Mouse (Mus musculus) retina, adult 2 months (tissue): ENCODE data around the gene Tmem200a.
"Not testable (repeated sequence)": the region's sequence is repeated elsewhere in the genome, so short reads cannot be mapped to it uniquely, and the experiment has no call there.

Source experiments
- DNase-seq: peaks from one replicate; pipeline ENCODE4 v3.0.0-alpha.2; 2012; ENCODE audit warnings: low read depth, low spot score

Gene Tmem200a

DNA sequence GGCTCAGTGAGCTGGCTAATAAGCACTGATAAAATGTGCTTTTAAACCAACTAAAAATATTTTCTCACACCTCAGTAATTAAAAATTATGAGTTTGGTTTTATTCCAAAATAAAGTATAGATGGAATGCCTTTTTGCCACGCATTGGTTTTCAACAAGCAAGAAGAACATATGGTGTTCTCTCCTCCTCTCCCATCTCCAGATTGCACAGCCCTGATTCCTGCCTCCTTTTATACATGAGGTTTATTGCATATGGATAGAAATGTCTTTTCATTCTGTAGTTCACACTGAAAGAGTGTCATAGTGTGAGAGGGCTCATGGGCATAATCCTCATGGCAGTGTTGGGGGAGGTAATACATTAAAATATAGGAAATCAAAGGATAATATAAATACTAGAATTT, 96.2 kb downstream of the Tmem200a start:
- DNase-seq, result no peak

DNA sequence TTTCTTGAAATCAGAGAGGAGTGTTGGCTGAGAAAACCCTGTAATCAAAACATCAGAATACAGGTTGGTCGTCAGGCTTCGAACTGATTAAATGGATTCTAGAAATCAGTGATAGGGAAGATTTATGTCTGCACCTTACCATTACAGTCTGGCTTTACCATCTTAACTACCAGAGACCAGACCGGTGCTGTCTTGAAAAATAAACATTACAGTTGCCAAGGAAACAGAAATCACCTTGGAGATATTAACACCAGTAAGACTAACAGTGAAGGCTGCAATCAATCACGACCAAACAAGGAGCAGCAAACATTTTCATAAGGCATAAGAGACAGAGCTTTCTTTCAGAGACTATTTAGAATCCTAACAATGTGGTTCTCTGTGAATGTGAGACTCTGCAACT, 116.0 kb downstream of the Tmem200a start:
- no peak for DNase-seq

DNA sequence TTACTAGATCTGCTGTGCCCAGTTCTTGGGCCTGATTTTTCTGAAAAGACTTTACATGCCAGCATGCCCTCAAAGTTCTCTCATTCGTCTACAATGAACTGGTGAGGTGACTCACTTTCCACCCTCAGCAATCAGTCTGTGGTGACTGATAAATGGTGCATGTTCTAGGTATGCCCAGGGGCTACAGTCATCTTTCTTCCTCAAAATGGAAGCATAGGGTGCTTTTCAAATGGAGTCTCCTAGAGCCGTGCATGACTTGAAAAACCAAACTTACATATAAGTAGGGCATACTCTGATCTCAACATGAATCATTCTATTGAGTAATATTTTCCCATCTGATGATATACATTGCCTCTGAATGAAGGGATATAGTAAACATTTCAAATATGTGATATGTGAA, 117.8 kb downstream of the Tmem200a start:
- DNase-seq, result no peak

DNA sequence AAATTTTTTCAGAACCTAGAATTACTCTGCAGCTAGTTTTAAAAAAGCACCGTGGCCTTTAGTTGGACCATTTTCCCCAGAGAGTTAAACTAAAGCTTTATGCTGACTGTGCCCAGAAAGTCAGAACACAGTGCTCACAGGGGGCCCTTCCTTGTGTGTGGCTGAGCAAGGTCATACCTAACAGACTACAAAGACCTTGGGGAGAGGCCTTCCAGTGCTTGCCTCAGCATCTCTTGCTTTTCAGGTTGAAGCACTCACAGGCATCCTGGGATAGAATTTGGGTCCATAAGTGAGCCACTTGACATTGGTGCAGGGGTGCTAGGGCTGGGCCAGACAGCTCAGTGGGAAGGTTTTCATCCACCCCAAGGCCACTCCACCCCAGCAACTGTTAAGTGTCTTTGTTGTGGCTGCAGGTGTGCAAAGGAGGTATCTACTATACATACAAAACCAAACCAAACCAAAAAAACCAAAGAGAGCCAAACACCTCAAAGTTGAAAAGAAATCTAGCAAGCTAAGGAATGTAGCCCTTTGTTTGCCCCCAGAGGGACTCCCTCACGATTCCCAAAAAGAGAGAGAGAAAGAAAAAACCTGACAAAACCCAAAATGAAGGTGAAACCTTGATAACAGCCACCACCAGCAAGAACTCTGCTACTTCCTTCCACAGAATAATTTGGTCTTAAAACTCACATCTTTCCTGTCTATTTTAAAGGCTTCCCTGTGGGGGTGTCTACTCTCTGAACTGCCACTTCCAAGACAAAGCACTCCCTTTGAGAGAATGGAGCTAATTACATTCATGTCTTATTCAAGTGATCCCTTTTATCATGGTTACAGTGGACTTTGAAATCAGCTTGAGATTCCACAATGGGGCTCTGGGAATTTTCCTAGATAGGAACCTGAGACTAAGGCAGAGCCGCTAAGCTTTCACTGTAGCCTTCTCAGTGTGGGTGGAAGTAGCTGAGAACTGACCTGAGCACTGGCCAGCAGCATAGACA, 119.8 kb downstream of the Tmem200a start:
- DNase-seq, result no peak

DNA sequence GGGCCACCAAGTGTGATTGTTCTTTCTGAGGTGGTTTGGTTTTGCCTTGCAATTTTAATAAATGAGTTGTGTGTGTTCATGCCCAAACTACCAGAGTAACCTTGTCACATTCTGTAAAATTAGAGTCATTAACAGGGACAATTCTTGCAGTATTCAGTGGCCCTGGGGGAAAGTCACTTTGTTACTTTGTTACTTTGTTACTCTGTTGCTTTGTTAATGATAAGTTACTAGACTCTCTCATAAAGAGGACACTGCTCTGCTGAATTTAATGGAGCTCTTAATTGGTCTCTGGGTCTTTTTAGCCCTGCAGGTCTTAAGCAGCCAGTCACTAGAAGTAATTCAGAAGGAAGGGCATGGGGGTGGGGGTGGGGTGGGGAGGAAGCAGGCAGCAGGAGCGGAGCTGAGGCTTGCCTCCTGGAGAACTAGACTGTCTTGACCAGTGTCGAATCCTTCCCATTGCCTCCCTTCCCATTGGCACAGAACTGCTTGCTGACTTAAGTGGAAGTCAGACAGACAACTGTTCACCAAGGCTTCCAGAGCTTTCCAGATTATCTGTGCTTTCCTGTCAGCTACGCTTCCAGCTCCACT, 124.1 kb downstream of the Tmem200a start:
- DNase-seq, result no peak

DNA sequence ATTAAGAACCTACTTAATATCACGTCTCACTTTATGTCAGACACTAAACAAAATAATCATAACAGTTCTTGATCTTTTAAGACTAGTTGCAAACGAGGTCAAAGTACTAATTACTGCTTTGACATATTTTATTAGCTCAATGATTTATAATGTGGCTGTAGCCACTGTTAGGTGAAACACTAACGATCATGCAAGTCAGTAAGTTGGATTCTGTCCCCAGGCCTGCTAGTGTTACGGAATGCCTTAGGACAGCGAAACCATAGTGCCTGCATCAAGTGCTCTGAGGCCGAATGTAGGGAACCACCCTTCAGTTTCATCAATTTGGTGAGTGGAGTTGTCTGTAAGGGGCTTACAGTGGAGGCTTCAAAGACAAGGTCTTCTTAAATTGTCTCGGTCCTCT, 126.0 kb downstream of the Tmem200a start:
- no peak for DNase-seq

DNA sequence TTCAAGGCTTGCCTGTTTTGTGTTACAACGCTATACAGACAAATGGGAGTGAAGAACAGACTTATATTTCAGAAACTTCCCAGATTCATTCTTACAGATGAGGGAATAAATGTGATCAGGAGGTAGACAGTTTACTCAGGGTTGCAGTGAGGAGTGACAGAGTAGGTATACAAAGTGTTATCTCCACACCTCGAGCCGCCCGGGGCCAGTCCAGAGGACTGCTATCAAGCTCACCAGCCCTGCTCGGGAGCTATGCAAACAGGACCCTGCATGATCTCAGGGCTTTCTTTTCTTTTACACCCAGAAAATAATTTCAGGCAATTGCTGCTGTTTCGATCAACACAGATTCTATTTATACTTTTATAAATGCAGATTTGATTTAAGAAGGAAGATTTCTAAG, 126.7 kb downstream of the Tmem200a start:
- DNase-seq, result no peak

DNA sequence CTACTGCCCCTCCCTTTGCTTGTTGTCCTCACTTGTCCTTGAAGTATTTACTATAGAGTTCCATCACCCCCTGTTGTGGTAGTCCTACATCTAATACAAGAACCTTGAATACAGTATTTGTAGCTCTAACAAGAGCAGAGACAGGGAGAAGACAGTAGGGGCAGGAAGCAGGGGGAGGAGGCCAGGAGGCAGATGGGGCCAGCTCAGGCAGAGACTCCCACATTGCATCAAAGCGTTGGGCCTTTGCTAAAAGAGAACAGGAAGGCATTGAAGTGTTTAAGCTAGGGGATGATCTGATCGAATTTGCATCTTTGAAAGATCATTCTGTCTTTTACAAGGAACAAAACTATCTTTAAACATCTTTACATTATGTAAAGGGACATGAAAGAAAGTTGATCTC, 133.0 kb downstream of the Tmem200a start:
- DNase-seq, result no peak

DNA sequence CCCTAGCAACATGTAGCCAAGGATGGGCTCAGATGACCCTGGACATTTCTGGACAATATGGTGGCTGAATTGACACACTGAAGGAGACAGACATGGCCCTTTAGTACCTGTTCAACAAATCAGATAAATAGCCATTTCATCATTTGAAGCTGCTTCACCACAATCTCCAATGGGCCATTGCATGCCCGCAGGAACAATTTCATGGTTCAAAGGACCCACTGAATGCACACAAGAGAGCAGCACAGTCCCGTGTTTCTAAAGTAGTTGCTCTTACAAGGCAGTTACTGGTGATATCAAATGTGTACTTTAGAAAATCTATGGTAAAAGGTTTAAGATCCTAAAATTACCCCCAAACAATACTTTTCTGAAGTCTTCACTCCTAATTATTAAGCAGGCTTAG, 134.2 kb downstream of the Tmem200a start:
- no peak for DNase-seq

DNA sequence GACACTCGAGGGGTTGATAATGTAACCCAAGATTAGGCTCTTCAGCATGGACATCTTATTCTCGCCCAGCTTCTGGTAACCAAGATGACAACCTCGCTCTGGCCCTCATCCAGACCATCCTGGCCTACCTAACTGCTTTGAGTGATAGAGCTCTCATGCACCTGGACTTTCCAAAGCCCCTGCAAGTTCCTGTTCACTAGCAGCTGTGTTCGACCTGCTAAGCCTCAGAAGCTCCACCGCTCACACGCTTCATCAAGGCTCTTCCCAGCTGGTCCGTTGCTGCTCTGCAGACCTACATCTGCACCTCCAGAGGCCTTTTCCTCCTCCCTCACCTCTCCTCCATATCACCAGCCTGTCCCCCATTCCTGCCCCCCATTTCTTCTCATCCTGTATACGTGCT, 147.1 kb downstream of the Tmem200a start:
- no peak for DNase-seq

DNA sequence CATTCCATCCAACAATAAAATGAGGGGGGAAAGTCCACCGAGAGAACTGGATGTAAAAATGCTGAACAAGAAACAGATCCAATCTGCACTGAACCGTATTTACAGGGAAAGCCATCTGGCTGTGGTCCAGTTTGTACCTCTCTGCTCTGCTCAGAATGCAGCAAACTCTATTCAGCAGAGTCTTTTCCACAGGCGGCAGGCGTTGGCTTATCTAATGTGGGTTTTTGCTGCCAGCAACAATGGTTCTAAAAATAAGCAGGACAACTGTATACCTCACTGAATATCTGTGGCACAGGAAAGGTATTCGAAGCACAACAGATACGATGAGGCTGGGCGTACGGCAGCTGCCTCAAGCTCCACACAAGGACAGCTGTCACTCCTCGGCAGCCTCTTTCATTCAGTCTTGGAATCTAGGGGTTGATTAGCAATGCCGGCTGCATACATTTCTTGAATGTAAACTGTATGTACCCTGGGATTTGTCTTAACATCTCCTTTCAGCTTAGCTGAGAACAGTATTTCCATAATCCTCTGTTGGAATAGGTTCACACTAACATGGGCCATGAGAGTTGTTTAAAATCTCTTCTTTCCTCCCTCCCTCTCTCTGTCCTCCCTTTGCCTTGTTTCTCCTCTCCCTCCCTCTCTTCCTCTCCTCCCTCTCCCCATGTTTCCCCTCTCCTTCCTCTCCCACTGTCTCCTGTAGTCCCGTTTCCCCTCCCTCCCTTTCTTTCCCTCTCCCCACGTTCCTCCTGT, 149.3 kb downstream of the Tmem200a start:
- DNase-seq, result no peak

DNA sequence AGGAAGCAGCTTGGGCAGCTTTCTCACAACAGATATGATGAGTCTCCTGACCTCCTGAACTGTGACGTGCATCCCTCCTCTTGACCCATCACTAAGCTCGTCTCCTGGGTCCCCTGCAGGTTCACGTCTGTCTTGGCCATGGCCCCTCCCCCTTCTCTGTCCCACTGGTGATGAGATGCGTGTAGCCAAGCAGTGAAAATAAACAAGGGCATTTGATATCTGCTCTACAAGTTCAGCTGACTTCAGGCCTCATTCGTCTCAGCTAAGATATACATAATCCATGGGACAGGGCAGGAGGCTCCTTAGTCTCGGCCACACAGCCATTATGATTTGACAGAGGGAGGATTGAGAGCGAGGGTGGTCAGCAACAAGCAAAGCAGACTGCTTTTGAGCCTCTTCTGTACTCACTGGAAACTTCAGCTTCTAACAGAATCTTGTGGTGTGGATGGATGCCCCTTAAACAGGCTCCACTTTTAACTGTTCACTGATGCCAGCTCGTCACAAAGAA, 149.9 kb downstream of the Tmem200a start:
- DNase-seq, result no peak

DNA sequence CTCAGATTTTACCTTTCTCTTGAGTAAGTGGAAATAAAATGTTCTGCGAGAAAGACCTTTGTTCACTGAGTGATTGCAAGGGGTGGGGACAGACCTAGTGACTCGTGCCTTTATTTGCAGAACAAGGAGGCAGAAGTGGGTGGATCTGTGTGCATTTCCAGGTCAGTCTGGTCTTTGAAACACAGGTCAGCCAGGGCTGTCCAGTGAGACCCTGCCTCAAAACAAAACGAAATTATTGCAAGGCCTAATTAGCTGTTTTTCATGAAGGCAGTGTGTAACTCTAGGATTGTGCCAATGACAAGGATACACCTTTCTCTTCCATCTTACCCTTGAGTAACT, 150.4 kb downstream of the Tmem200a start:
- DNase-seq, result no peak

DNA sequence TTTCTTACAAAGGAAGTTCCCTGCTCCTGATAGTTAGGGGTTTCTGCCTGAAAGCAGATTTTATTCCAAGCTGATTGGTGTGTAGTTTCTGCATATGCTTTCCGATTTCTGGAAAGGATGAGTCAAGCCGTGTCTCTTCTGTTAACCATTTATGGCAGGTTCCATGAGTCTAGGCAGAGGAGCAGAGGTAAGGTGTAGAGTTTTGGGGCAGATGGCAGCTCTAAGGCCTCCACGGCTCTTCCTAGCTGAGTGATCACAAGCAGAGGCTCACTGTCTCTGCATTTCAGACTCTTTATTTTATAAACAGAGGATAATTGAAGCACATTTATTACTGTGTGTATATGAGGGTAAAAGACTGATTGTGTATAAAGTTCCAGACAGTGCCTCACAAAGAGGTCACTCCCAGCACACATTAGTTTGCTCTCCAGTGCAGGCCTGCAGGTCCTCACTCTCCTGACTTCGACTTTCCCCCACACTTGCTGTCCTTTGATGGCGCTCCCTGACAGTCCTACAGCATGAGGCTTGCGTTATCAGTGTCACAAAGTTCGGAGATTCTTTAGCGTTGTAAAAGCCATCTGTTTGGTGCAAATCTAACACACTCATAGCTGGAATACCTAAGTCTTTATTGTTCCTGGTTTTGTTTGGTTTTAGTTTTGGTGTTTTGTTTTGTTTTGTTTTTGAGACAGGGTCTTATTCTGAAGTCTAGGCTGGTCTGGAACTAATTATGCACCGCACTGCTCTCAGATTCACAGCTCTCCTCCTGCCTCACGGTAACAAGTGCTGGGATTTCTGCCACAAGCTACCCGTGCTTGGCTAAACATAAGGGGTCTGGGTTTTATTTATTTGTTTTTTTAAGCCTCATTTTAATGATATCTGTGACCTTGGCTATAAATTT, 151.1 kb downstream of the Tmem200a start:
- no peak for DNase-seq

DNA sequence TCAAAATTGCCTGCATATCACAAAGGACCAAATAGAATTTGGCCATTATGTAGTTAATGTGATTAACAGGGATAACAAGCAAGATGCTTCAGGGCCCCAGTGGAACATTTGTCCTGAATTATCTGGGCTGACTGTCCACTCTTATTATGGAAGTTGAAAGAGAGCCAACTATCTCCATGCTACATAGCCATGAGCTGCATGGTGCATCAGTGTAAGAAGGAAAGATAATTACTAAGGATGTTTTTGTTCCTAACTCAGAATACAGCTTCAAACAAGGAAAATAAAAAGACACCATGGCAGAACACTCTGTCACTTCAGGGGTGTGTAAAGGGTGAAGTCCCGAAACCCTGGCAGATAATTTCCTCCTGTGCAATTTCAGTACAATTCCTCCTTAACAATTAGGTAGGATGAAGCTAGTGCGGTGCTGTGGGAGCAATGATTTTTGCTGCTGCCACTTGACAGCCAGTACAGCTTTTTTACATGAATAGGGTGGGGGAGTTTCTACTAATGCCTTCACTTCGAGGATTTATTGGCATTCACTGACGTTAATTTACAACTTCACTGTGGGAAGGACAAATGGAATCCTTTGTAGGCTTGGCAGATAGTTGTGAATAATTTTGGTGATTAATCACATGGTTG, 158.1 kb downstream of the Tmem200a start:
- no peak for DNase-seq

DNA sequence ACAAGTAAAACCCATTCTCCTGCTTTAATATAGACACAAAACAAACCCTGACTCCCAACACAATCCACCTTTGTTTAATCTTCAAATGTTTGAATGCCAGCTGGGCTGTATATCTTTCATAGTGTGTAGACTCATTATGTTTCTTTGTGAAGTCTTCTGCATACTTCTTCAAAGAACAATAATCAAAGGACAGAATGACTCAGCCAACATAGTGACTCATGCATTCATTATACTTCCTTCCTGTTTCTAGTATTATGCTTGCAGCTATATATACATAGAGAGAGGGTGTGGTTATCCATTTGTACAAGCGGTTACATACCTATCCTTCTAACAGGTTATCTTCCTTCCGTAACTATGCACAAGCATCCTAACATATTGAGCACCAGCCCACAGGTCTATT, 160.7 kb downstream of the Tmem200a start:
- DNase-seq, result no peak

DNA sequence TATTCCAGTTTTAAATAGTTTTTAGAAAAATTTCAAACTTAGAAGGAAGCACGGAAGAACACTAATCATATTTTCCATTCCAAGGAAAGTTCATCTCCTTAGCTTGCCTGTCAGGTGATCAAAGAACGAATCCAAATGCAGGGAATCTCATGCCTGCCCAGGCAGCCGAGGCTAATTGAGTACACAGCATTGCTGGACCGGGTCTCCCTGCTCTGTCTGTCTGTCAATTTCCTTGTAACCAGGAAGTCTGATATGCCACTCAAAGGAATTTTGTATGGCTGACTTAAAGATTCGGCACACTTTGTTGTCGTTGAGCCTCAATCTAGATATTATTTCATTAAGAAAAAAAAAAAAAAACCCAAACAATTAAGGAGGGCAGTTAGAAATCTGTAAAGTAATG, 168.6 kb downstream of the Tmem200a start:
- DNase-seq, result no peak

DNA sequence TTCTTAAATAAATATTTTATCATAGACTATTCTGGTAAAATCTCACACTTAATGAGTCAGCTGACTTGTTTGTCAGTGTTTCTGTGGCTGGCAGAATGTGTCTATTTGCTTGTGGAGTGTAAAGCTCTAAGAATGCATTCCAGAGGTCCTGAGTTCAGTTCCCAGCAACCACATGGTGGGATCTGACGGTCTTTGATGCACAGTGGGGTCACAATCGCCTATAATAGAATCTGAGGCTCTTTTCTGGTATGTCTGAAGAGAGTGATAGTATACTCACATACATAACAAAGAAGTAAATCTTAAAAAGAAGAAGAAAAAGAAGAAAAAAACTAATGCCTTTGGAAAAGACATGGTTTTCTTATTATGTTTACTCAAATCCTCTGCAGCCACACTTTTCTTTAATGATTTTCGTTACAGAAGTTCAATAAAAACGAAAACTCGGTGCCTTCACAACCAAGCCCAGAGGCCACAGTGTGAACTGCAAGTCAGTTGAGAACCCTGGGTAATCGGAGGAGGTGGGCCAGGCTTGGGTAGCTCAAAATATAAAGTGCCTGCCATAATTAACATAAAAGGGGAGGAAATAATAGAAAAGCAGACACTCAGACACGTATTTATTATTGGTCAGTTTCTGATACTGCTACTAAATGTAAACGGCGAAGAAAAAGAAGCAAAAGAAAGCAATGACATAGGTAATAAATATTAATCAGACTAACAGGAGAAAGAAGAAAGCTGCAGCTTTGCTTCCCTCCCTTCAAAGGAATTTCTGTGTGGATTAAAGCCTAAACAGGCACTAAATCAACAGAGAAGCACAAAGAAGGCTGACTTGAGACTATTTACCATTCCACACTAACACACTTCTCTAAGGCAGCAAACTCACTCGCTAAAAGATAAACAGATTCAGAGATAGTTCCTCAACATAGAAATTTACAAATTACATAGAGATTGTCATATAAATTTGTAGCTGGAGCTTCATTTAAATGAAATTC, 170.5 kb downstream of the Tmem200a start:
- DNase-seq, result no peak

DNA sequence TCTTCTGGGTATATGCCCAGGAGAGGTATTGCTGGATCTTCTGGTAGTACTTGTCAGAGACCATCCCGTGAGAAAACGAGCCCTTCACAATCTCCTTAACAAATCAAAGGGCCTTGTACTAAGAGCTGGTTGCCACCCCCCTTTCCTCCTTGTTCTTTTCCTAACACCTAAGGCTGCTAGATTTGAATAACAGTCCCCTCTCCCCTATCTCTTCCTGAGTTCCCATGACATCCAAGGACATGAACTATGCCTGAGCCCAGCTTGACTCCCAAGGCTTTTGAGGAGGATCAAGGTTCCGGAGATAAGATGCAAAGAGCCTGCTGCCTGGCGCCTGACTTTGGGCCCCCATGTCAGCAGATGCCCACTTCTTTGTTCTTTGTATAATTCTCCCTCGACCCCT, 184.7 kb downstream of the Tmem200a start:
- DNase-seq, result not testable (repeated sequence)

DNA sequence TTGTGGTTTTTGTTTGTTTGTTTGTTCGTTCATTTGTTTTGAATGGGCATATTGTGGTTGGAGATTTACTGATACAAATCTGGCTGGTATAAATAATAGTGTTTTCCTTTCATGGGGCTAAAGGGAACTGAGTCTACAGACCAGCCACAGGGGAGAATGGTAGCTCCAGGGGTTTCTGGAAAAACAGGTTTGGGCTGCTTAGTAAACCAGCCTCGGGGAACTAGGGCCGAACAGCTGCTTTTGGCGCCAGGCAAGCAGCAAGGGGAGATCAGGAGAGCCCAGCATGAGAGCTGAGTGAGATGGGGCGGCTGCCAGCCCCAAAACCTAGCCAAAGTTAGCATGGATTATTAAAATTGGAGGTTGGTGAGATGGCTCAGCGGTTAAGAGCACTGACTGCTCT, 191.6 kb downstream of the Tmem200a start:
- no peak for DNase-seq
